Mouse (Mus musculus): ENCODE measurements around the gene Adm2. TPM values are rescaled to one million over a fixed set of nuclear protein-coding genes. Genes with fewer than 3 reads are reported as not detected.
A peak's percentile ranks its signal among the peaks of the same experiment; 100 is the strongest.

Adm2 gene
- polyA plus RNA-seq, 1 experiment from 2014 or later, result 0.83 TPM

- no peaks in the 10 kb centered on the region for H3K36me3 ChIP-seq
- no peaks in the 10 kb centered on the region for H3K27me3 ChIP-seq
- WGBS, result 82% methylated on average over 3 of the region's 3 CpGs
- no peak overlapping the region for H3K9ac ChIP-seq
- no peak overlapping the region for H3K4me3 ChIP-seq
- no peak overlapping the region for H3K27ac ChIP-seq
- H3K4me2 ChIP-seq (replicated peaks), result no peak overlapping the region
- no peaks in the 10 kb centered on the region for H3K9me3 ChIP-seq
- no peak for ATAC-seq (ENCODE audit: low FRiP score, low read depth)
- no peaks in the 10 kb centered on the region for H3K4me1 ChIP-seq
Observed at GRCm38 (mm10) chr15:89343325-89343724, 20.8 kb downstream of the Adm2 start.

DNA sequence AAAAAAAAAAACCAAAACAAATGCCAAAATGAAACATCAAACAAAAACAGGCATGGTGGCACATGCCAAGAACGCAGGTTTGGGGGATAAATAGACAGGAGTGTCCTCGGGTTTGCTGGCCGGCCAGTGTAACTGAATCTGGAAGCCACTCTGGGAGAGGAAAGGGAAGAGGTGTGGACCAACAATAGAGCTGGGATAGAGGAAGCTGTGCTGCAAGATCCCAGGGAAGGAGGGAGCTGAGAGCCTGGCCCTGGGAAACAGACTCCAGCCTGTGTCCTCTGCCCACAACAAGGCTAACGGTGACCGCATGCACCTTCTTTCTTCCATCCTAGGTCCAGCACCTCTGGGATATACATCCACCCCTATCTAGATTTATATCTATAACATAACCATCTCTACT is 27.9 kb downstream of the Adm2 start:
- Histone ChIP-seq H3K4me2 (replicated peaks) (no peak overlapping the region), H3K4me1 (peaks cover 11% of the 10 kb centered on the region), H3K27ac (no peak overlapping the region), H3K9ac (no peak overlapping the region), H3K36me3 (peaks cover 44% of the 10 kb centered on the region), H3K4me3 (no peak overlapping the region), H3K9me3 (no peaks in the 10 kb centered on the region), H3K27me3 (no peaks in the 10 kb centered on the region)
- ATAC-seq (ENCODE audit: low FRiP score, low read depth), result no peak
- 89% methylated on average over 5 of the region's 5 CpGs for WGBS

DNA sequence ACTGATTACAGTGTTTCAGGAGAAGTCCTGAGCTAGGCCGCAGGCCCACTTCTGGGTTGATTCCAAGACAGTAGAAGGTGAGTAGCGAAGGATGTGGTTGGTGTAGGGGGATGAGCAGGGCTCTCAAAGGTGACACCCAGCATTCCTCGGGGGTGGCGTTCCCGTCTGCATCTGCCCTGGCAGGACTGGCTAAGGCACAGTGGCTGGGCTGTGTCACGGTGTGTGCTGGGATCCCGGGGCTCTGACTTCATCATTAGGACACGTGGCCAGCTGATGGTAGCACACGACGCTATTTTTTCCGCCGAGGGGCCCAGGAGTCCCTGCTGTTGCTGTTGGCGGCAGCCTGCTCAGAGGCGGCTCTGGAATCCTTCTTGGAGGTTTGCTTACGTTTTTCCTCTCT is 28.8 kb downstream of the Adm2 start:
- Histone ChIP-seq H3K27me3 (no peaks in the 10 kb centered on the region), H3K9ac (no peak overlapping the region; the same call in 1 of the 2 replicates), H3K4me2 (replicated peaks) (no peak overlapping the region), H3K36me3 (peaks cover 44% of the 10 kb centered on the region), H3K4me3 (no peak overlapping the region), H3K4me1 (peaks cover 11% of the 10 kb centered on the region), H3K27ac (no peak overlapping the region), H3K9me3 (no peaks in the 10 kb centered on the region)
- ATAC-seq (ENCODE audit: low FRiP score, low read depth), result no peak
- WGBS, result 93% methylated on average over 15 of the region's 15 CpGs

DNA sequence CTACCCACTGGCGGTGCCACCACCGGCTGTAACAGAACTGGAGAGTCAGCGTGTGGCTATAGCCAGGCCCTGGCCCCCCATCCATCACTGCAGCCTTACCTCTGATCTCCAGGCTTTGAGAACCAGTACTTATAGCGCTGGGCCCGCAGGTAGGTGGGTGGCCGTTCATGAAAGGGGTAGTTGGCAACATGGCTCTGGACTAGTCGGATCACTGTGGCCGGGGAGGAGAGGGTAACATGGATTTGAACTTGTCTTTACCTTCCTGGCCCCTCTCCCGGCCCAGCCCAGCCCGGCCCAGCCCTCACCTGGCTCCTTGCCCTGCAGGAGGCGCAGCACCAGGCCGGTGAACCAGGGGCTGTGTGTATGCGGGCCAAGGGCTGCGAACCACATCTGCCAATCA is 29.5 kb downstream of the Adm2 start:
- Histone ChIP-seq H3K27me3 (no peaks in the 10 kb centered on the region), H3K27ac (no peak overlapping the region), H3K4me3 (no peak overlapping the region), H3K9ac (no peak overlapping the region; the same call in 1 of the 2 replicates), H3K4me2 (replicated peaks) (no peak overlapping the region), H3K4me1 (peaks cover 16% of the 10 kb centered on the region), H3K36me3 (peaks cover 44% of the 10 kb centered on the region), H3K9me3 (no peaks in the 10 kb centered on the region)
- 96% methylated on average over 14 of the region's 14 CpGs for WGBS
- ATAC-seq (ENCODE audit: low FRiP score, low read depth), result no peak

- WGBS, result 95% methylated on average over 12 of the region's 12 CpGs
- peaks cover 44% of the 10 kb centered on the region for H3K36me3 ChIP-seq
- no peaks in the 10 kb centered on the region for H3K27me3 ChIP-seq
- peaks cover 23% of the 10 kb centered on the region for H3K4me1 ChIP-seq
- H3K9ac ChIP-seq, result no peak overlapping the region
- no peak overlapping the region for H3K4me2 ChIP-seq (replicated peaks)
- no peak overlapping the region for H3K27ac ChIP-seq
- H3K9me3 ChIP-seq, result no peaks in the 10 kb centered on the region
- H3K4me3 ChIP-seq, result no peak overlapping the region
- ATAC-seq (ENCODE audit: low FRiP score, low read depth), result no peak
Observed at GRCm38 (mm10) chr15:89352795-89353194, 30.3 kb downstream of the Adm2 start.

- H3K4me2 ChIP-seq (replicated peaks), result peak overlapping the region; percentile 85
- H3K27me3 ChIP-seq, result no peaks in the 10 kb centered on the region
- no peak for ATAC-seq (ENCODE audit: low FRiP score, low read depth)
- H3K9me3 ChIP-seq, result no peaks in the 10 kb centered on the region
- H3K4me1 ChIP-seq, result peaks cover 31% of the 10 kb centered on the region
- peak overlapping the region; percentile 85 for H3K4me3 ChIP-seq
- H3K27ac ChIP-seq, result no peak overlapping the region
- peaks cover 49% of the 10 kb centered on the region for H3K36me3 ChIP-seq
- 95% methylated on average over 16 of the region's 16 CpGs for WGBS
- H3K9ac ChIP-seq, result peak overlapping the region; percentile 77
Observed at GRCm38 (mm10) chr15:89353837-89354236, 31.3 kb downstream of the Adm2 start.

- Histone ChIP-seq H3K27ac (no peak overlapping the region), H3K36me3 (peaks cover 49% of the 10 kb centered on the region), H3K4me2 (replicated peaks) (peak overlapping the region; percentile 85), H3K9me3 (no peaks in the 10 kb centered on the region), H3K27me3 (no peaks in the 10 kb centered on the region), H3K9ac (peak overlapping the region; percentile 77), H3K4me3 (peak overlapping the region; percentile 85), H3K4me1 (peaks cover 35% of the 10 kb centered on the region)
- 75% methylated on average over 7 of the region's 7 CpGs for WGBS
- no peak for ATAC-seq (ENCODE audit: low FRiP score, low read depth)
Observed at GRCm38 (mm10) chr15:89354455-89354854, 31.9 kb downstream of the Adm2 start.

DNA sequence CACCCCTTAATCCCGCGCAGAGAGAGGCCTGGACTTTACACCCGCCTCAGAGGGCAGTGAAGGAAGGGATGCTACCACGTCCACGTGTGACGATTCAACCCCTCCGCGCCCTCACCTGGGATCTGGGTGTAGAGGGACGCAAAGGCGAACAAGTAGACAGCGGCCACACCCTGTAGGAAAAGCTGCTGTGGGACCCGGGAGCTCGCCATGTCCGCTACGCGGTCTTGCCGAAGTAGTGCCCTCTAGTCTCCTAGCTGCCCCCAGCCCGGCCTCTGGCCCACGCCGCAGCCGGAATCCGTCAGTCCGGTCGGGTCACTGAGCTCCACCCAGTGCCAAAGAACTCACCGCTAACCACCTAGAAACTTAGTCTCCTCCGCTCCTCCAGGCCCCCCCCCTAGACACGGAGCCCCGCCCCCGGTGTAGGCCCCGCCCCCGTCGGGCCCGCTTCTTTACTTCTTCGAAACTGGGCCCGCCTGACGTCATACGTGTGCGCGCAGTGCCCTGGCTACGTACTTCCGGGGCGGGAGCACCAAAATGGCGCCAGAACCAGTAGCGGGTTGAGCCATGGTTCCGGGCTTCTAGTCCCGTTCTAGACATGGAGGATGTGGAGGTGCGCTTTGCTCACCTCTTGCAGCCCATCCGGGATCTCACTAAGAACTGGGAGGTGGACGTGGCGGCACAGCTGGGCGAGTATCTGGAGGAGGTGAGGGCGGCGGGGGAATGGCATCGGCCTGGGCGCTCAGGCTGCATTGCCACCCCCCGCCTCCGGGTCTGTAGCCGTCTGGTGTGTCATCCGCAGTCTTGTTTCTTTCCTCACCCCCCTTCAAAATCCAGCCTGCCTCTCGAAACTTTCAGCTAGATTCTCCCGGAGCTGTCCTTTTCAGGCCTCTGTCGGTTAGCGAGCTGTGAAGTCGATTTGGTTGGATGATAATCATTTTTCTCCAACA is 33.0 kb downstream of the Adm2 start, which contains the start of the genes Lmf2 and Ncaph2:
Gene Lmf2 (minus strand): TSS at position 419 of the 947 bp plus-strand sequence.
Gene Ncaph2 (plus strand): TSS at position 479 of the 947 bp plus-strand sequence.
- WGBS, result under 1% methylated on average over 64 of the region's 64 CpGs
- peaks cover 35% of the 10 kb centered on the region for H3K4me1 ChIP-seq
- no peaks in the 10 kb centered on the region for H3K9me3 ChIP-seq
- peaks cover 46% of the 10 kb centered on the region for H3K36me3 ChIP-seq
- peak; percentile 92 for ATAC-seq (ENCODE audit: low FRiP score, low read depth)
- peak within 1 kb of the TSS; percentile 88 for H3K9ac ChIP-seq
- H3K27ac ChIP-seq, result peak within 1 kb of the TSS; percentile 91
- peak within 1 kb of the TSS; percentile 85 for H3K4me2 ChIP-seq (replicated peaks)
- no peaks in the 10 kb centered on the region for H3K27me3 ChIP-seq
- peak within 1 kb of the TSS; percentile 85 for H3K4me3 ChIP-seq

- peak overlapping the region; percentile 85 for H3K4me3 ChIP-seq
- H3K9me3 ChIP-seq, result no peaks in the 10 kb centered on the region
- peak overlapping the region; percentile 91 for H3K27ac ChIP-seq
- H3K4me2 ChIP-seq (replicated peaks), result peak overlapping the region; percentile 85
- peak overlapping the region; percentile 88 for H3K9ac ChIP-seq
- peaks cover 46% of the 10 kb centered on the region for H3K36me3 ChIP-seq
- no peaks in the 10 kb centered on the region for H3K27me3 ChIP-seq
- 1% methylated on average over 15 of the region's 15 CpGs for WGBS
- peaks cover 35% of the 10 kb centered on the region for H3K4me1 ChIP-seq
- ATAC-seq (ENCODE audit: low FRiP score, low read depth), result peak; percentile 71
Observed at GRCm38 (mm10) chr15:89356372-89356771, 33.9 kb downstream of the Adm2 start.

GRCm38 (mm10) chr15:89358784-89359183 is 36.3 kb downstream of the Adm2 start:
- no peak for ATAC-seq (ENCODE audit: low FRiP score, low read depth)
- H3K36me3 ChIP-seq, result peaks cover 45% of the 10 kb centered on the region
- H3K4me3 ChIP-seq, result no peak overlapping the region
- H3K4me1 ChIP-seq, result peaks cover 35% of the 10 kb centered on the region
- H3K9me3 ChIP-seq, result no peaks in the 10 kb centered on the region
- H3K27ac ChIP-seq, result no peak overlapping the region
- H3K4me2 ChIP-seq (replicated peaks), result 0 out of 2 replicates have a peak overlapping the region, but pooled peaks have one; percentile 3
- no peak overlapping the region for H3K9ac ChIP-seq
- H3K27me3 ChIP-seq, result no peaks in the 10 kb centered on the region
- WGBS, result 81% methylated on average over 3 of the region's 3 CpGs

- Histone ChIP-seq H3K4me2 (replicated peaks) (no peak overlapping the region), H3K9me3 (no peaks in the 10 kb centered on the region), H3K36me3 (peaks cover 84% of the 10 kb centered on the region), H3K27ac (no peak overlapping the region), H3K9ac (no peak overlapping the region), H3K4me1 (peaks cover 10% of the 10 kb centered on the region), H3K27me3 (no peaks in the 10 kb centered on the region), H3K4me3 (no peak overlapping the region)
- WGBS, result 91% methylated on average over 7 of the region's 7 CpGs
- no peak for ATAC-seq (ENCODE audit: low FRiP score, low read depth)
Observed at GRCm38 (mm10) chr15:89363051-89363450, 40.5 kb downstream of the Adm2 start.

DNA sequence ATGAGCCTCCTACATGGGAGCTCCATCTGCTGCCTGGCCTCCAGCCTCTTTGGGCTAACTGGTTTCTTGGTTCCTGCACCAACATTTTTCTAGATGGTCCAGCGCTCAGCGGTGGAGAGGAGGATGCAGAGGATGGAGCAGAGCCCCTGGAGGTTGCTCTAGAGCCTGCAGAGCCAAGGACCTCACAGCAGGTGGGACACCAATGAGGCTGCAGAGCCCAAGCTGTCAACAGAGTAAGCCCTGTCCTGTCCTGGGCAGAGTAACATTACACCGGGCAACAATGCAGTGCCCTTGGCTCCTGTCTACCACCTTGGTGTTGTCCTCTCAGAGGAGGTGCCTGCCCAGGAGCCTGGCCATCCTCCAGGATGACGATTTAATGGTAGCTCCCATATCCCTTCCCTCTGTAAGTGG is 42.6 kb downstream of the Adm2 start:
- Histone ChIP-seq H3K9ac (no peak overlapping the region), H3K27me3 (no peaks in the 10 kb centered on the region), H3K4me2 (replicated peaks) (no peak overlapping the region), H3K4me1 (no peaks in the 10 kb centered on the region), H3K4me3 (no peak overlapping the region), H3K27ac (no peak overlapping the region), H3K36me3 (peaks cover 99% of the 10 kb centered on the region), H3K9me3 (no peaks in the 10 kb centered on the region)
- no peak for ATAC-seq (ENCODE audit: low FRiP score, low read depth)
- 90% methylated on average over 4 of the region's 4 CpGs for WGBS

Measured in limb, embryonic 13.5 days (tissue).